Mouse (Mus musculus) limb, embryonic 13.5 days (tissue): ENCODE results near the gene Cxadr. TPM values are rescaled to one million over a fixed set of nuclear protein-coding genes. Genes with fewer than 3 reads are reported as not detected.
"Not testable (repeated sequence)": the region's sequence is repeated elsewhere in the genome, so short reads cannot be mapped to it uniquely, and the experiment has no call there.

Experiments used
- ATAC-seq: fragments of 200-750 bp; cut with Nextera tagmentation; 2 replicates; pipeline ENCODE4 v1.8.0; 2017; ENCODE audit warnings: low read depth, moderate number of reproducible peaks, moderate TSS enrichment; ENCODE audit not compliant: low FRiP score
- H3K27ac ChIP-seq: fragments of 300-500 bp; sonication (generic); 2 replicates; pipeline ENCODE4 v1.5.1; 2015; ENCODE audit warnings: inconsistent platforms, mild to moderate bottlenecking, moderate library complexity
- H3K27me3 ChIP-seq: fragments of 300-500 bp; sonication (generic); 2 replicates; pipeline ENCODE4 v1.6.1; 2015; ENCODE audit warnings: mild to moderate bottlenecking, inconsistent platforms
- H3K36me3 ChIP-seq: fragments of 300-500 bp; sonication (generic); 2 replicates; pipeline ENCODE4 v1.6.1; 2015; ENCODE audit warnings: inconsistent platforms, mild to moderate bottlenecking, moderate library complexity
- H3K4me1 ChIP-seq: fragments of 300-500 bp; sonication (generic); 2 replicates; pipeline ENCODE4 v1.6.1; 2015; ENCODE audit warnings: inconsistent platforms
- H3K4me2 ChIP-seq: fragments of 300-500 bp; sonication (generic); replicated peaks from 2 replicates; pipeline ENCODE4 v1.6.1; 2015; ENCODE audit warnings: inconsistent platforms, mild to moderate bottlenecking, moderate library complexity
- H3K4me3 ChIP-seq: fragments of 300-500 bp; sonication (generic); 2 replicates; pipeline ENCODE4 v1.5.1; 2015; ENCODE audit warnings: moderate library complexity, mild to moderate bottlenecking, inconsistent platforms
- H3K9ac ChIP-seq: fragments of 300-500 bp; sonication (generic); 2 replicates; pipeline ENCODE4 v1.6.1; 2015; ENCODE audit warnings: mild to moderate bottlenecking, inconsistent platforms
- H3K9me3 ChIP-seq: fragments of 300-500 bp; sonication (generic); 2 replicates; pipeline ENCODE4 v1.6.1; 2016; ENCODE audit warnings: inconsistent platforms
- WGBS: fragments of 180-500 bp; shearing (Covaris S2); methylation state at CpG from one replicate; pipeline ENCODE4 v1.1.7; 2015; 5-methylcytosine and 5-hydroxymethylcytosine counted together
- polyA plus RNA-seq: library from polyadenylated mRNA; unstranded; fragments of >200 nt; fragmentation: Nextera tagmentation; extraction: Ambion mirVana; gene quantifications from 2 replicates; pipeline ENCODE4 v1.2.1, GENCODE M21; 2015

Cxadr gene
- polyA plus RNA-seq, 1 experiment from 2014 or later: 25.6 TPM

- H3K27me3 ChIP-seq: no peaks in the 10 kb centered on the region
- 86% methylated on average over 4 of the region's 4 CpGs for WGBS
- no peaks in the 10 kb centered on the region for H3K9me3 ChIP-seq
- H3K4me2 ChIP-seq: no peak overlapping the region
- no peak overlapping the region for H3K4me3 ChIP-seq
- no peak overlapping the region for H3K9ac ChIP-seq
- H3K4me1 ChIP-seq: peaks cover 27% of the 10 kb centered on the region
- no peak for ATAC-seq
- no peak overlapping the region for H3K27ac ChIP-seq
- no peaks in the 10 kb centered on the region for H3K36me3 ChIP-seq
These were observed 40.1 kb downstream of the Cxadr start for GRCm38 (mm10) chr16:78341356-78341755.

- no peak overlapping the region for H3K27ac ChIP-seq
- H3K4me3 ChIP-seq: no peak overlapping the region
- H3K36me3 ChIP-seq: no peaks in the 10 kb centered on the region
- H3K9ac ChIP-seq: no peak overlapping the region
- ATAC-seq: no peak
- H3K4me2 ChIP-seq: no peak overlapping the region
- H3K4me1 ChIP-seq: peaks cover 20% of the 10 kb centered on the region
- no peaks in the 10 kb centered on the region for H3K27me3 ChIP-seq
- no peaks in the 10 kb centered on the region for H3K9me3 ChIP-seq
- WGBS: 91% methylated on average over 5 of the region's 5 CpGs
These were observed 41.5 kb downstream of the Cxadr start for GRCm38 (mm10) chr16:78342767-78343166.

DNA sequence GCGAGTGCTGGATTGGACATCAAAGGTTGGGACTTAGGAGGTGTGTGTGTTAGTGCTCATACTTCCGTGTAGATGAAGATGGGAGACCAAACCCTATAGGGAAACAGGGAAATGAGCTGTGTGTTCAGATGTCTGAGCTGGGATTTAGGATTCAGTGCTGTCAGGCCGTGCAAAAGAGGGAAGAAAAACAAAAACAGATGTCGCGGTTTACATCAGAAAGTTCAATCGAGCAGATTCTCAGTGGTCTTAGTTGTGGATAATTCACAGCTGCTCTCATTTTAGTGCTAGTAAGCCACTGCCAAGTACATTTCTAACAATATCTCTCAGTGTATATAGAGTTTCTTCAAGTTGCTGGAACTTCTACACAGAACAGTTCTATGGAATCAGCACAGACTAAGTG, 42.5 kb downstream of the Cxadr start:
- H3K4me3 ChIP-seq: no peak overlapping the region
- WGBS: 14% methylated on average over 6 of the region's 6 CpGs
- no peak overlapping the region for H3K9ac ChIP-seq
- H3K4me2 ChIP-seq: peak overlapping the region; percentile 42
- no peaks in the 10 kb centered on the region for H3K27me3 ChIP-seq
- no peaks in the 10 kb centered on the region for H3K9me3 ChIP-seq
- peak; percentile 82 for ATAC-seq
- H3K27ac ChIP-seq: peak overlapping the region; percentile 33; the same call in 1 of the 2 replicates
- H3K36me3 ChIP-seq: peaks cover 1% of the 10 kb centered on the region; the same call in 1 of the 2 replicates
- H3K4me1 ChIP-seq: peaks cover 20% of the 10 kb centered on the region

- Histone ChIP-seq H3K4me3 (no peak overlapping the region), H3K27me3 (no peaks in the 10 kb centered on the region), H3K9ac (no peak overlapping the region), H3K4me2 (no peak overlapping the region), H3K4me1 (peaks cover 20% of the 10 kb centered on the region), H3K36me3 (peaks cover 13% of the 10 kb centered on the region), H3K9me3 (no peaks in the 10 kb centered on the region), H3K27ac (no peak overlapping the region)
- ATAC-seq: no peak
- WGBS: 67% methylated on average over 2 of the region's 2 CpGs
These were observed 45.5 kb downstream of the Cxadr start for GRCm38 (mm10) chr16:78346662-78347327.

- Histone ChIP-seq H3K4me3 (no peak overlapping the region), H3K36me3 (peaks cover 13% of the 10 kb centered on the region), H3K4me1 (peaks cover 20% of the 10 kb centered on the region), H3K27me3 (no peaks in the 10 kb centered on the region), H3K9me3 (no peaks in the 10 kb centered on the region), H3K9ac (no peak overlapping the region), H3K4me2 (no peak overlapping the region), H3K27ac (no peak overlapping the region)
- ATAC-seq: no peak
- WGBS: 77% methylated on average over 13 of the region's 13 CpGs
These were observed 46.1 kb downstream of the Cxadr start for GRCm38 (mm10) chr16:78347328-78347926.

- H3K27ac ChIP-seq: no peak overlapping the region
- H3K36me3 ChIP-seq: peaks cover 37% of the 10 kb centered on the region
- H3K27me3 ChIP-seq: no peaks in the 10 kb centered on the region
- no peaks in the 10 kb centered on the region for H3K4me1 ChIP-seq
- no peak overlapping the region for H3K9ac ChIP-seq
- H3K4me3 ChIP-seq: no peak overlapping the region
- H3K4me2 ChIP-seq: no peak overlapping the region
- H3K9me3 ChIP-seq: no peaks in the 10 kb centered on the region
- 93% methylated on average over 3 of the region's 3 CpGs for WGBS
- no peak for ATAC-seq
These were observed 56.5 kb downstream of the Cxadr start for GRCm38 (mm10) chr16:78357757-78358156.

DNA sequence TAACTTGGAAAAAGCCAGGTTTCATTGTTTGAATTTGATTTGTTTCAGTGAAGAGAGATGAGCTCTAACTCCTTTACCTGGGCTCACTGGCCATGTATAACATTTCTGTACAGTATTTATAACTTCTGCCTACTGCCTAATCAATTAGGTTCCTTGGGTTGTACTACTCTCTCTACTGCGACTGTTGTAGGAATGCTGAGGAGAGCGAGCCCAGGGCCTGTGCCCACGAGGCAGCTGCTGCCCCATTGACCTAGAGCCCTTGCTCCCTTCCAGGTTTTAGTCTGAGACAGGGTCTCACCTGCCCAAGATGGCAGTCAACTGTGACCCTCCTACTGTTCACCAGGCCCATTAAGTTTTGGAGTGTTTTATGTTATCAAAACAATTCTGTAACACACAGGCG, 60.2 kb downstream of the Cxadr start:
- Histone ChIP-seq H3K27ac (no peak overlapping the region), H3K9ac (no peak overlapping the region), H3K36me3 (peaks cover 53% of the 10 kb centered on the region), H3K9me3 (no peaks in the 10 kb centered on the region), H3K4me2 (no peak overlapping the region), H3K4me3 (no peak overlapping the region), H3K4me1 (no peaks in the 10 kb centered on the region), H3K27me3 (no peaks in the 10 kb centered on the region)
- ATAC-seq: no peak
- 87% methylated on average over 4 of the region's 4 CpGs for WGBS

GRCm38 (mm10) chr16:78364554-78364953, 63.3 kb downstream of the Cxadr start:
- not testable (repeated sequence) for H3K27me3 ChIP-seq, H3K4me3 ChIP-seq, H3K9me3 ChIP-seq, H3K27ac ChIP-seq, H3K4me1 ChIP-seq, H3K9ac ChIP-seq, ATAC-seq, H3K4me2 ChIP-seq
- WGBS: 94% methylated on average over 9 of the region's 9 CpGs
- H3K36me3 ChIP-seq: peaks cover 60% of the 10 kb centered on the region

DNA sequence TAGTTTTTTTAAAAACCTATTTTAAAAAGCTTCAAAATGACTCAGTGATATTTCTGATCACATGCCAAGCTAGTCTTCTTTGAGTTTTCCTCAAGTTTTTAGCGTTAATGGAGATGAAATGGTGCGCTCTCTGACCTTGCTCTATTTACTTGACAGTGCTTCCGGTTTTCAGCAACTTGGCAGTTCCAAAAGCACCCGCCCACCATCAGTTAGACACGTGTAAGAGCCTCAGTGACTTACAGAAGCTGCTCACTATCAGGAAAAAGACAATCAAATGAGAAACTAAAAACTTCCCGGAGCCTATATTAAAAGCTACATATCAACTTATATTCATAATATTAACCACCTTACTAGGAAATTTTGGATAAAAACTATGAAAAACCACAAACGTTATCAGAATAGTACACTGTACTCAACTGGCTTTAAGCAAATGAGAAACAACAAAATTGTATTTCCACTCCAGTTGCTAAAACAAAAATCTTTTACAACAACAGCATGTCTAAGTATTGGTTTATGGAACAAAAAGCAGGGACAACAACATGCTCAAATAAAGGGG, 70.3 kb downstream of the Cxadr start:
- 85% methylated on average over 7 of the region's 7 CpGs for WGBS
- ATAC-seq: no peak
- peaks cover 16% of the 10 kb centered on the region for H3K4me1 ChIP-seq
- no peak overlapping the region for H3K27ac ChIP-seq
- H3K36me3 ChIP-seq: peaks cover 42% of the 10 kb centered on the region
- no peak overlapping the region for H3K4me2 ChIP-seq
- H3K27me3 ChIP-seq: no peaks in the 10 kb centered on the region
- H3K4me3 ChIP-seq: no peak overlapping the region
- no peaks in the 10 kb centered on the region for H3K9me3 ChIP-seq
- no peak overlapping the region for H3K9ac ChIP-seq

GRCm38 (mm10) chr16:78372786-78373185, 71.5 kb downstream of the Cxadr start:
- no peaks in the 10 kb centered on the region for H3K27me3 ChIP-seq
- no peak overlapping the region for H3K9ac ChIP-seq
- H3K27ac ChIP-seq: no peak overlapping the region
- peaks cover 30% of the 10 kb centered on the region for H3K36me3 ChIP-seq
- no peak for ATAC-seq
- peaks cover 19% of the 10 kb centered on the region for H3K4me1 ChIP-seq
- no peak overlapping the region for H3K4me2 ChIP-seq
- no peak overlapping the region for H3K4me3 ChIP-seq
- WGBS: 90% methylated on average over 5 of the region's 5 CpGs
- no peaks in the 10 kb centered on the region for H3K9me3 ChIP-seq

DNA sequence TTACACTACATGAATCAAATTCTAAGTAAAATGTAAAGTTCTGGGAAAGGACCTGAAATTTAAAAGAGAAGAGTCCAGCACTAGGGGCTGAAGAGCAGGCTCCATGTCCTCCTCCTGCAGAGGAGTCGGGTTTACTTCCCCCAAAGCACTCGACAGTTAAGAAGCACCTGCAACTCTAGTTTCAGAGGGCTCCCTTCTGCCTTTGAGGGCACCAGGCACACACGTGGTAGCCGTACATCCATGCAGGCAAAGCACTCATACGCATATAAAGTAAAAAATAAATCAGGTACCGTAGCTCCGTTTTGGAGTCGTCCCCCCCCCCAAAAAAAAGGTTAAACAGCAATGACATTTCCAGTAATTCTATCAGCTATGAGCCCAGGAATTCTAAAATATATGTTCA, 72.5 kb downstream of the Cxadr start:
- ATAC-seq: no peak
- H3K27me3 ChIP-seq: no peaks in the 10 kb centered on the region
- no peak overlapping the region for H3K9ac ChIP-seq
- H3K4me3 ChIP-seq: no peak overlapping the region
- no peak overlapping the region; the same call in 1 of the 2 replicates for H3K4me2 ChIP-seq
- 68% methylated on average over 8 of the region's 8 CpGs for WGBS
- H3K4me1 ChIP-seq: peaks cover 19% of the 10 kb centered on the region
- H3K36me3 ChIP-seq: peaks cover 23% of the 10 kb centered on the region
- H3K9me3 ChIP-seq: no peaks in the 10 kb centered on the region
- no peak overlapping the region for H3K27ac ChIP-seq

DNA sequence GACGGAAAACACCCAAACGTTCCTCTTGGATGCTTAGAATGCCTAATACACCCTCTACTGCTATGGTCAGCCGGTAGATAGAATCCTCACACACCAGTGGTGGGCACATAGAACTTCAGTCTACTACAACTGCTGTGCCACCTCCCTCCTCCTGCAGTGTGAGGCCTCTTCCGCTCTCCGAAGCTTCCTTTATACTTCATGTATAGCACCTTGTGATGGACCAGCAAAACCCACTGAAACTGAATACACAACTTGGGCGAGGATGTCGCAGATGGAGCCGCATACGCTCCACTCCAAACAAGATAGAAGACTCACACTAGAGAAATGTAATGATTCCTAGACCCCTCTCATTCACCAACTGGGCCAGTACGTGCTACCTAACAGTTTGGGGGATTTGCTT, 73.9 kb downstream of the Cxadr start:
- no peak for ATAC-seq
- 59% methylated on average over 10 of the region's 10 CpGs for WGBS
- Histone ChIP-seq H3K4me2 (peak overlapping the region; percentile 76), H3K9me3 (no peaks in the 10 kb centered on the region), H3K27ac (no peak overlapping the region), H3K36me3 (peaks cover 15% of the 10 kb centered on the region), H3K9ac (peak overlapping the region; percentile 95), H3K27me3 (no peaks in the 10 kb centered on the region), H3K4me3 (peak overlapping the region; percentile 92), H3K4me1 (peaks cover 19% of the 10 kb centered on the region)
